Mouse (Mus musculus) adrenal gland, postnatal 10 days (tissue): ENCODE data around the gene Cln3. TPM values are rescaled to one million over a fixed set of nuclear protein-coding genes. Genes with fewer than 3 reads are reported as not detected.
A peak's percentile ranks its signal among the peaks of the same experiment; 100 is the strongest.

Experiments used
- DNase-seq: peaks from one replicate; pipeline ENCODE4 v3.0.0; 2021; ENCODE audit warnings: mixed read lengths
- long read RNA-seq, 2 experiments: library from polyadenylated mRNA; stranded (forward); transcript quantifications; one replicate each; pipeline ENCODE4 v2.0.0; 2021
- total RNA-seq, 2 experiments: library from RNA; stranded (reverse); gene quantifications; 2 replicates each; pipeline ENCODE4 v1.2.3; 2021

Gene Cln3
- total RNA-seq = 10 to 100 TPM; 26.1 to 36.1 TPM
- long read RNA-seq, experiment 1, transcript Cln3-201 (15 exons, 2,386 nt) = major isoform, 8 of 28 reads
- long read RNA-seq, experiment 1, partial matches to known transcripts = 10 of 28 reads
- long read RNA-seq, experiment 1, other reads (novel, unspliced or antisense) = 10 of 28 reads
- long read RNA-seq, experiment 2, transcript Cln3-201 (15 exons, 2,386 nt) = major isoform, 5 of 21 reads
- long read RNA-seq, experiment 2, partial matches to known transcripts = 6 of 21 reads
- long read RNA-seq, experiment 2, other reads (novel, unspliced or antisense) = 10 of 21 reads

DNA sequence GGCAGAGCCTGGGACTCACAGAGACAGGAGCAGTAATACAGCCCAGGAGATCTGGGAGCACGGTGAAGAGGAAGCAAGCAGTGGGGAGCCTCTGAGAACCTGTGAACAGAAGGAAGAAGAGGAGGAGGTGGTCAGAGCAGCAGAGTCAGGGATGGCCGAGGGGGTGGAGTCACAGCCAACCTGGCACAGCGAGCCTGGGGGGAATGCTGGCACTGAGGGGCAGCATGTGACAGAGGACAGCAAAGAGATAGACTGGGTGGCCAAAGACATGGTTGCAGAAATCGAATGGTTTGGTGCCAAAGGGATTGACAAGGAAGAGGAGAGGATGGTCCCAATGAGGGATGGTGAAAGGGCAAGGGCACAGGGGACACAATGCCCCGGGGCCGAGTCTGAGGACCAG, at the start of gene Cln3:
Cln3 (minus strand) TSS at position 101 of the 400 bp plus-strand sequence.
- no peak for DNase-seq

DNA sequence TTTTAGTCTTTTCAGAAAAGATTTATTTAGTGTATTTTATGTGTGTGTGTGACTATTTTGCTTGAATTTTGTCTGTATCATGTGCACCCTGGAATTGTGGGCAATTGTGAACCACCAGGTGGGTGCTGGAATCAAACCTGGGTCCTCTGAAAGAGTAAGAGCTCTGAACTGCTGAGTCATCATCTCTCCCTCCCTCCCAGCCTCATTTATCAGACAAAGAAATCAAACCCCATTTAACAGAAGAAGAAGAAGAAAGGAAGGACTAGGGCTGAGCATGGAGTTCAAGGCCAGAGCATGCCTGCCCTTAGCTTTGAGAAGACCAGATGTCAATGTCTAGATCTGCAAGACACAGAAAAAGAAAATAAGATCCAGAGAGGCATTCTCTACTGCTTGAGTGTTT, 49.8 kb upstream of the Cln3 start:
- DNase-seq = no peak

DNA sequence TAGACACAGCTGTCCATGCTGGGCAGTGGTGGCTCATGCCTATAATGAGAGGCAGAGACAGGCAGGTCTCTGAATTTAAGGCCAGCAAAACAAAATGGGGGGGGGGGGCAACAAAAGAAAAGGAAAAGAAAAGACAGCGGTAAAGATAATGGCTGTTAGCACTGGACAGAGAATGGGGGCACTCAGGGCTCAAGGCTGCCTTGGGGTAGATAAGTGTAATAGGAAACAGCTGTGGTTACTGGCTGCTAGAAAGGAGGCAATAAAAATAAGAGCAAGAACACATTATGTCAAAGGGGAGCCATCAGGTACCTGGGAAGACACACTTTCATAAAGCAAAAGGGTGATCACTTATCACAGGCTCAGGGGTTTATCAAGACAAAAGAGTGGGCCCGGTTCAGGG, 46.9 kb upstream of the Cln3 start:
- DNase-seq = no peak

DNA sequence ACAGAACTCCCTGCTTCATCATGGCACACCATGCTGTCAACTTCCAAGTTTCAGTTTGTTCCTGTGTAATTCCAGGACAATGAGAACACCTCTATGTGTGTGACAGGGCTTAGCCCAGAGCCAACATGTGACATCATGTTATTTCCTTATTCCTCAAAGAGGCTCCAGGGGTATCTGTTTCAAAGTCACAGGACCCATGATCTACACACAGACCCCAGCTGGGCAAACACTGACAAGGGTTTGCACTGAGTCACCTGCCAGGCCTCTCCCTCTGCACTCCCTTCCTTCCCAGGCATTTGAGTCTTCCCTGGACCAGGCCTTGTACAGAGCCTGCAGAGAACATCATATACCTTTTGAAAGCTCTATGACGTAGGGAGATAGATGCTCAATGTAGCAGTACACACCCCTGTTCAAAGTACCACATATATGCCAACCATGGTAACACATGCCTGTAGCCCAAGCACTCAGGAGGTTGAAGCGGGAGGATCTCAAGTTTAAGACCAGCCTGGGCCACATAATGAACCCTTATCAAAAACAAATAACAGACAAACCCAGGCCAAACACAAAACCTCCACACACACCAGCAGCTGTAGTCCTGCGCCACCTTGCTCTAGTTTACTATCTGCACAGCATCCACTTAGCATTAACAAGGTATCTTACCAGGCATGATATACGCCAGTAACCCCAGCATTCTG, 45.4 kb upstream of the Cln3 start, which contains the start of gene Nupr1:
Nupr1 (minus strand) TSS at position 38 of the 695 bp plus-strand sequence.
- DNase-seq = no peak

DNA sequence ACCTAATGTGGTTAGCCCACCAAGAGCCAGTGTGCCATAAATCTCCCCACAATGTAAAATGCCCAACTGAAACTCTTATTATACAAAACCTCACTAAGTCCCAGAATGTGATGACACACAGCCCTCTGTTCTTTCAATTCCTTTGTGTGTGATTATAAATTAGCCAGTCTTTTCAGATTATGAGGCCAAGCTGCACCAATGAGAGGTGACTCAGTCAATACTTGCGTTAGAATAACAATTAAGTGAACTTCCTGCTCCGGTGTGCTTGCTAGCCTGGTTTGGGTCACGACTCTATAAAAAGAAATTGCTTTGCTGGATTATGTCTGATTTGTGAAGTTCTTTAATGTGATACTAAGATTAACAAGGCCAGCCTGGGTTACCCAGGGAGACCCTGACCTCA, 44.3 kb upstream of the Cln3 start:
- no peak for DNase-seq

DNA sequence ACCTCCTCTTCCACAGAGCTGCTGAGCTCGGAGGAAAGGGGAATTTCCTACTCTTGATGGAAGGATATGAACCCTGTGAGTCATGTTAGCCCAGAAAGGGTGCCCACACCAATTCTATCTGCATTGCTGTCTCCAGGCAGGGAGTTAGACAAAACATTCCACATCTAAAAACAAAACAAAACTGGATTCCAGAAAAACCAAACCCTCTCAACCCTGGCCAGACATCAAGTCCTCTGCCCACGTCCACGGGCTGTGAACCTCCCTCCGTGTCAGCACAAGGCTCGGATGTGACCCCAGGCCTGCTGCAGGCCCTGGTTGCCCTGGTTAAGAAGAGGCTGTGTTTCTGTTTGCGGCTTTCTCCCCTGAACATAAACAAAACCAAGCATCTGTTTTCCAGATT, 42.5 kb upstream of the Cln3 start:
- DNase-seq = no peak

DNA sequence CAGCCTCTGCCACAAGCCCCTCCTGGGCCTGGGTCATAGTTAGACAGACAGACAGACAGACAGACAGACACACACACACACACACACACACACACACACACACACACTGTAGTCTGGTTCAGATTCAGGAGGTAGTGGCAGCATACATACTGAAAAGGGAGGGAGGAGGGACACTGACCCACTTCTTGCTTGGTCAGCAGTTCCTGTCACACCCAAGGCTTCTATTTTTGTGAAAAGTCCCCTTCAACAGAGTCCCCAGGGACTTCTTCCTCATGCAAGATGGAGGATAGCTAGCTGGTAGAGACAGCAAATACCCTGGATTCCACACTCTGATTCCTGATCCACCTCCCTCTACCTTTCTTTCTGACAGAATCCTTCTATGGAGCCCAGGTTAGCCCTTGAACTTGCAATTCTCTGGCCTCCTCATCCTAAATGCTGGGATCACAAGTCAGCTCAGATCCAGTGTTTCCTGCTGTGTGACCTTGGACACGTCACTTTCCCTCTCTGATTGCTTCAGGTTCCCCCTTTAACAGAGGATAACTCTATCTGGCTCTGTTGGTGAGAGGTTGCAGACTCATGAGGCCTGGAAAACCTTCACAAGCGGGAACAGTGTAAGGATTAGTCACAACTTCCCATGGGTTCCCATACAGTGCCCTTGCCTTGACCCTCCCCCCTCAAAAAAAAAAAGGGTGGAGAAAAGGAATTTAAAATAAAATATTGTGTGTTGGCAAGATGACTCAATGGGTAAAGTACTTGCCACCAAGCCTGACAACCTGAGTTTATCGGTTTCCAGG, 40.4 kb upstream of the Cln3 start:
- no peak for DNase-seq

DNA sequence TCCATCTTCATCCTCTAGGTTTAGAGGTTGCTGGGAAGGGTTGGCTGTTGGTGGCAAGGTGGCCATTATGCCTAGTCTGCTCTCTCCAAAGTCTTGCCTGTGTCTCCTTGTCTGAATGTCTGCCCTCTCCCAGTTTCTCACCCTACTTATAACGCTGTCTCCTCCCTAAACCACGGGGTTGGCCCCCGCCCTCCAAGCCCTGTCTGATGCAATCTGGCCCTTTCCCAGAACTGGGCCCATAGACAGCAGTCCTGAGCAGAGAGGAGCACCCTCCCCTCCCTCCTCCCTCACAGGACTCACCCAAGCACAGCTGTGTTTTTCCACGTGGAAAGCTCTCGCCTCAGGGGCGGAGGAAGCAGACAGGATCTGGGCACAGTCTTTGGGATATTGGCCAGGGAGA, 39.8 kb upstream of the Cln3 start:
- peak; percentile 81 for DNase-seq

DNA sequence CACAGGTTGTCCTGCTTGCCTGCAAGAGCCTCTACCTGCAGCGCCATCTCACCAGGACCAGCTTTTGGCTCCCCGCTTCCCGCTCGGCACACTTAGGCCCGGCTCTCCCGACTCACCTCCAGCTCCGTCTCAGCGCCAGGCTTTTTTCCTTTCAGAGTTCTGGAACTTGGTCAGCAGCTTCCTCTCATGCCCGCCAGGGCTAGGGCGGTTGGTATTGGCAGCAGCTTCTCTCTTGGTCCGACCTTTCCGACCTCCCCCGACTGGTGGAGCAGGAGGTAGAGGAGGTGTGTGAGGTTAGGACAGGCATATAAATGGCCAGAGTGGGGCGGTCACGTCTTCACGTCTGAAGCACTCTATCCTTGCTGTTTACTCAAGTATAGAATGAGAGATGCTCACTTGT, 39.2 kb upstream of the Cln3 start:
- no peak for DNase-seq

DNA sequence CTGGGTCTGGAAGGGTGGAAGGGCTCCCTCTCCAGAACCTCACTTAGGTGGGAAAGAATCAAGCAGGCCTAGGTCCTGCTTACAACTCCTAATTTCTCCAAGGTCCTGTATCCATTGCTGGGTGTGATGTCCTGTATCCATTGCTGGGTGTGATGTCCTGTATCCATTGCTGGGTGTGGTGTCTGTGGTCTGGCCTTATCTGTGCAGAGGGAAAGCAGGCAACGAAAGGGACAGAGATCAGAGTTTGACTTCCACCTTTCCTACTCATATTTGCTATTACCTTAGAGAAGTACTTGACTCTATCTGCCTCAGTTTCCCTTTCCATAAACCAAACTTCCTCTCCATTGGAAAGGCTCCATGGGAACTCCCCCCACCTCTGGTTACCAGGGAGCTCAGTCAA, 37.8 kb upstream of the Cln3 start:
- DNase-seq = no peak

DNA sequence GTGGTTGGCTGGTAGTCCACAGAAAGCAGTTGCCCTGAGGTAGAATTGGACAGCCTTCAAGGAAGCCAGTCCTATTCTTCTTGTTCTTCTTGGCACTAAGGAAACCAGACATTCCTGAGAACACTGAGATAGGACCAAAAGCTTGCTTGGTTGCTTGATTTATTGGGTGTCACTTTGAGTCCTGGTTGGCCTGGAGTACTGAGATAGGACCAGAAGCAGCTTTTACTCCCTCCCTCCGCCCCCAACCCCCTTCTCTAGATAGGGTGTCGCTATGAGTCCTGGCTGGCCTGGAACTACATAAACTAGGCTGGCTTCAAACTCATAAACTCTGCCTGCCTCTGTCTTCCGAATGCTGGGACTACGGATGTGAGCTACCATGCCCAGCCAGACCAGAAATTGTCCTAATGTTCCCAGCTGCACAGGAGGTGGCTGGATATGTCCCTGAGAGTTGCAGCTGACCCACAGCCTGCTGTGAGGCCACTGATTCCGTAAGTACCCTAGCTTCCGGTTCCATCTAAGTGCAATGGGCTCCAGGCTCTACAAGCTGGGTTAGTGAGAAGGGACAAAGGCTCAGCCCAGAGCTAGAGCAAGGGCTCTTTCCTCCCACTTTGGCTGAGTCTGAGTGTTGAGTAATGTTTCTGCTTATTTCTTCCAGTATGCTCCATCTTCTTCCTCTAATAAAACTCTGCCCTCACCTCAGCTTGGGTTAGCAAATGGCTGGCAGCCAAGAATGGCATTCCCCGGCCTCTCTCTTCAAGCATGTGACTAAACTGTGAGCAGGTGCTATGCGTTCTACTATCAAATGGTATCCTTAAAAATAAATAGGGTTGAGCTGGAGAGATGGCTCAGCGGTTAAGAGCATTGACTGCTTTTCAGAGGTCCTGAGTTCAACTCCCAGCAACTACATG, 36.1 kb upstream of the Cln3 start:
- DNase-seq = no peak

DNA sequence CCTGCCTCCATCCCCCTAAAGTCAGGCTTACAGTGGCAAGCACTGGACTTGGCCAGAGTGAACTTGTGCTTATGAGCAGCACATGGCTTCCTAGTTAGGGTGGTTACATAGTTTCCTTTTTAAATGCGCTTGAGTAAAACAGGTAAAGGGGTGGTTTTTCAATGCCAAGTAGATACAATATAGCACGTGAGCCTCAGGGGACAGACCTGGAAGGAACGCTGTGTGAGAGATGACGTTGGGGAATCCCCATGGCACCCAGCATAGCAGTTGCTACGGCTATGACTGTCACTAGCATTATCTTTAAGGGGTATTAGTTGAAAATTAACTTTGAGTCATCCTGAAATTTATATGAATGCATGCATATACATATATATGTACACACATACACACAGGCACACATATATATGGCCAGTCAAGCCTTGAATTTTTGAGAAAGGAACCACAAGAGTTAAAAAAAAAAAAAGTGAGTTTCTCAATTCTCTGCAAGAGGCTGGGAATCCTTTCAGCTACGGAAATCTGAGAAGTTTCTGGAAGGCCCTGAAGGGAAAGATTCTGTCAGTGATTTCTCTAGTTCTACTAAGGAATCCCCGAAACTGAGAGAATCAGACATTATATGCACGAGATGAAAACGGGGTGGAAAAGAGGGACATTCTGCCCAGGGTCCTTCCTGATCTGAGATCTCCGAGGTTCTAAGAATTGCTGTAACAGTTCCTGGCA, 34.1 kb upstream of the Cln3 start:
- no peak for DNase-seq

DNA sequence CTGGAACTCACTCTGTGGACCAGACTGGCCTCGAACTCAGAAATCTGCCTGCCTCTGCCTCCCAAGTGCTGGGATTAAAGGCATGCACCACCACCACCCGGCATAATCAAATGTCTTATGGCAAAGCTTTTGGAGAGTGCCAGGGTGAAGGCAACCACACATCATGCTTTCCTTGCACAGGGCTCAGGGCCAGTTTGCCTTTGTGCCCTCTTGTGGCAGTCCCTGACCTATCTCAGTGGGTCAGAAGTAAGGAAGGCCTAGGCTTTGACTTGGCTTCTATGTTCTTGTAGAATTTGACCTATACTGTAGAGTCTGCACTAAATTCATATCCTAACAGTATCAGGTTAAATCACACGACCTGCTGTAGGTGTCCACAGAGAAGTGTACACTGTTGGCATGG, 31.1 kb upstream of the Cln3 start:
- DNase-seq = no peak

DNA sequence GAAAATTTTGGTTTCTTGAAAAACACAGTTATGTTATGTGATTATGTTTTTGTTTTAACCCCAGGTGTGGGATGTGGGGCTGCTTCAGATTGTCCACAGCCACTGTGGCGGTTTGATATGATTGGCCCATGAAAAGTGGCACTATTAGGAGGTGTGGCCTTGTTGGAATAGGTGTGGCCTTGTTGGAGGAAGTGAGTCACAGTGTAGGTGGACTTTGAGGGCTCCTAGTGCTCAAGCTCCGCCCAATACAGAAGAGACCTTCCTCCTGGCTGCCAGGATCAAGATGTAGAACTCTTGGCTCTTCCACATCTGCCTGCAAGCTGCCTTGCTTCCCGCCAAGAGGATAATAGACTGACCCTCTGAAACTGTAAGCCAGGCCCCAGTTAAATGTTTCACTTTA, 27.1 kb upstream of the Cln3 start:
- DNase-seq = no peak

DNA sequence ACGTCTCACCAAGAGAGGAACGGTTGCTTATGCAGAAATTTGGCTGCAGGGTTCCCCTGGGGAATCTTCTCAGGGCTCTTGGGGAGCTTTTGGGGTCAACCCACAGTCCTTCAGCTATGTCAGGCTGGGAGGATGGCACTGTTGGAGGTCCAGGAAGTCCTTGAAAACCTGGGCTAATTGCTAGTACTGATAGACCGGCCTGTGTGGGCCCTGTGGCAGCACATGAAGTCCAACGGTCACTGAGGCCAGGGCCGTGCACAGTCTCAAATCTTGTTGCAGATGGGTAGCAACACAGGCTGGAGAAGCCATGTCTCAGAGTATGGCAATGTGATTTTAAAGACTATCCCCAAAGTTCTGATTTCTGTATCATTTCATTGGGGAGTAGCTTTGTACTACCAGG, 22.2 kb upstream of the Cln3 start:
- DNase-seq = no peak

DNA sequence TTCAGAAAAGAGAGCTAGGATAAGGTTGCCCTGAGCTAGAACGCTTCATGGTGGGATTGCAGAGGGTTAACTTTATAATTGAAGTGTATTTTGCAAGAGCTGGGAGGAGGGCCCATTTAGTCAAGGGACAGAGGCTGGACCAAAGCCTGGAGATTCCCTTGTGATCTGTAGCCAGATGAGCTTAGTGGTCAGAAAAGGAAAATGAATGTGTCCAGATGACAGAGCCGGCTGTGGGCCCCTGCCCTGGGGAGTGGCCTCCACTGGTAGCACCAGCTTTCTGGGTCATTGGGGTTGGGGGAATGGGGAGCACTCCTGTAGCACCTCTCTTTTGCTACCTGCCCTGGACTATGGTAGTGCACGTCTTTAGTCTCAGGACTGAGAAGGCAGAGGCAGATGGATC, 21.4 kb upstream of the Cln3 start:
- DNase-seq = peak; percentile 70

DNA sequence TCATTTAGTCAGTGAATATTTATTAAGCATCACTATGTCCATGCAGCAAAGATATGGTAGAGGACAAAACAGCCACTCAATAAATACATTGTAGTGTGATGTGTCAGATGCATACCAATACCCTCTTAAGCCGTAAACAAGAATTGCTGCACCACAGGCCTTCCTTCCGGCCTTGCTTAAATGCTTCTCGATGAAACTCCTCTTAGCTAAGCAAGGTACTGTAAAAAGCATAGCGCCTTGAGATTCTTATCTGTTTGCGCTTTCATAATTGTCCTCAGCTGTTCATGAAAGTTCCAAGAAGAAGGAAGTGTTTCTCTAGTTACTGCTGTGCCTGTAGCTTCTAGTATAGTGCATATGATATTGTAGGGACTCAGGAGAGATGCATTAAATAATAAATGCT, 21.0 kb upstream of the Cln3 start:
- no peak for DNase-seq

DNA sequence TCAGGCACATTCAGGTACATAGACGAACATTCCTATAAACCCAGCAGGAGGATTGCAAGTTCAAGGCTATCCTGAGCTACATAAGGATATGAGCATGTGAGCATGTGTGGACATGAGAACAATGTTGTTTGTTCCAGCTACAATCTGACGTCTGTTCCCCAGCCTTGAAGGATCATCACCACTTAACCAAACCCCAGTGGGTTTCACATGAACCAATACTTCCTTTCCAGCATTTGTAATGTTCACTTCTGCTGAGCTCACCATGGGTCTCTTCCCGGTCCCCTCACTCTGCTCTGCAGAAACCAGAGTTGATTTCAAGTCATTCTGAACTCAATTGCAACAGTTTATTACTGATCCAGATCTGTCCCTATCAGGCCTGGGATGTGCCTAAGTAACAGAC, 17.0 kb upstream of the Cln3 start:
- no peak for DNase-seq

DNA sequence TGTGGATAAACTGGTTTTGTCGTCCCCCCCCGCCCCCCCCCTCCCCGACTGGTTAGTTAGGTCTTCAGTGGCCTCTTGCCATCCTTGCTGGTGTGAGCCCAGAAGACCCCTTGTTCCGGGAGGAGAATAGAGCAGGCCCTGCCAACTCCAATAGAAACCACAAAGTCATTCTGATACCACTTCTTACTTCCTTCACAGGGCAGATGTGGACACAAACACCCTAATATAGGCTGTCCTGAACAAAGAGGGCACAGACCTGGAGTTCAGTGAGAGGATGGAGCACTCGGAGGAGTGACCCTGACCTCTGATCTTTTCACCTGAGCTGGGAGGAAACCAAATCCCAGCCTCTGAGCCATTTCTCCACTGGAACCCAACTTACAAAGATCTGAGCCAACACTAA, 16.3 kb upstream of the Cln3 start:
- DNase-seq = no peak

DNA sequence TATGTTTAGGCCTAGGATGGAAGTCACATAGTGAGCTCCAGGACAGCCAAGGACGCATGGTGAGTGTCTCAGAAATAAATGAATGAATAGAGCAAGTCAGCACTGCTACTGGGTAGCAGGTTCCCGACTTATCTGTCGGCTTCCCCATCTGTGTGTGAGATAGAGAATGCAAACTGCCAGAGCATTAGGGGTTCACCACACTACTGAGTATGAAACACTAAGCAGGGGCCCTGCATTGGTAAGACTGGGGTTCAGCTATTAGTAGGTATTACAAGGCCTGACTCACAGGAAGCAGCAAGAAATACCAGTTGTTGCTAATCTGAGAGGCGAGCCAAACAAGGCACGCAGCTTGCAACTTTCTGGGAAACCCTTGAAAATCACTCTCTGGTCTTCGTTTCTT, 13.3 kb upstream of the Cln3 start:
- no peak for DNase-seq

DNA sequence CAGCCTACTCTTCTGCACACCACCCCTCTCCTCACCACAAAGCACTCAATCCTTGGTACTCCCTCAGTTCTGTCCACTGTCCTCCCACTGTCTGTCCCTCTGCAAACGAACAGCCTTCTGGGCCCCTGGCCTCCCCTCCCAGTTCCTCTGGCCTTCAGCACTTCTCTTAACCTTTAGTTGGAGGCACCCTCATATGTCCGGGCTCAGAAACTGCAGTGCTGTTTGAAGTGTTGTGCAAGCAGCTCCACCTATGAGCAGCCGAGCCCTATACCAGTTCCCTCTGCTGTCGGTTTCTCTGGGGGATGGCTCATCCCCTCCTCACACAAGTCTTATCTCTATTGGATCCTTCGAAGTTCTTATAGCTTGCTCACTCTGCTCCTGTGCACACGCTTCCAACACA, 10.8 kb upstream of the Cln3 start:
- DNase-seq = no peak

DNA sequence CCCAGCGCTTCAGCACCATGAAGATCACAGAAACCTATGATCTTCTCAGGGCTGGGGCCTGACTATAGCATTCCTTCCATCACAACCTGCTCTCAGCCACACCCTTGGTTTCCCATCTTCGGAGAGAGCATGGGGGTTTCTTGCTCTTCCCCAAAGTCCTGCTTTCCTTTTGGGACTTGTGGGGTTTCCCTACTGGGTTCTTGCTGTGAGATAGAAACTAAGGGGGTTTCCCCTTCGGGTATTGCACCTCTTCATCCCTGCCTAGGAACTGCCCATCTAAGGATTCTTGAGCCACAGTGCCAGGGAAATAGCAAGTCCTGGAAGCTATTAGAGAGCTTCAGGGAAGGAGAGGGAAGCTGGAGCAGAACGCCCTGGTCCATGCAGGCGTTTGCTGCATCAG, 10.3 kb upstream of the Cln3 start:
- DNase-seq = no peak
